Mouse (Mus musculus): ENCODE data around the gene Nfib. TPM values are rescaled to one million over a fixed set of nuclear protein-coding genes. Genes with fewer than 3 reads are reported as not detected.

Gene Nfib
- total RNA-seq, 2 experiments from 2014 or later = 136 to 138 TPM

DNA sequence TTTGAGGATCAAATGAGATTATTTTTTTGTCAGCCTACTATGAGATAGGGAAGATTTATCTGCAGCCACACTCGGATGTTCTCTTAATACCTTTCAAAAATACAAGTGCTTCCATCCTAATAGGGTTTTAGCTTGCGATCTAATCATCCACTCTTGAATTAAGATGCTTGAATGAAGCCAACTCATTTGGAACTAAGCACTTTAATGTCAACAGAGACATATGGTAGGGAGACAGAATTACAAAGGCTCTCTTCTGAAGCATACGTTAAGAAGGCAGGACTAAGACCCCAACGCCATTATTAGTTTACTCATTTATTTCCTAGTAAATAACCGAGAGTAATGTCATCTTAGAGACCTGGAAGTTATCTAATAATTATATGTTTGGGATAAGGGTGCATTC lies 68.9 kb downstream of the Nfib start:
- intact Hi-C loops (cut with DNase I) = no loop called here
- DNase-seq = no peak

- intact Hi-C loops (cut with DNase I) = no loop called here
- no peak for DNase-seq
Observed at GRCm38 (mm10) chr4:82635881-82636280, 69.7 kb downstream of the Nfib start.

- intact Hi-C loops (cut with DNase I) = no loop called here
- no peak for DNase-seq
Observed at GRCm38 (mm10) chr4:82635118-82635517, 70.4 kb downstream of the Nfib start.

DNA sequence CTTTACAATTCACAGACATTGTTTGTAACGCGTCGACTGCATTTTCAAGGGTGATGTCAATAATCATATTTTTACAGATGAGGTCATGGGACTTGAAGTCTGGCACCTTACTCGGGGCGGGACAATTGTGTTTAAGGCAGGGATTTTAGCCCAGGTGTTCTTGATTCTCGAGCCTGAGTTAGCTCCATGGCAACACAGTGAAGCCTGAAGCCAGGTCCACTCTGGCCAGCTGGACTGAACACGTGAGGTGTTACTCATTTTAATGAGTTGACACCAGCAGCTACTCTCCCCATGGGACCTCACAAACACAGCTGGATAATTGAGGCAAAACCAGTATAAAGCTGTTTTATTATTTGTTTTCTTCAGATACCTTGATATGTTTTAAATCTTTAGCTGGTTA lies 71.2 kb downstream of the Nfib start:
- no peak for DNase-seq
- intact Hi-C loops (cut with DNase I) = no loop called here

DNA sequence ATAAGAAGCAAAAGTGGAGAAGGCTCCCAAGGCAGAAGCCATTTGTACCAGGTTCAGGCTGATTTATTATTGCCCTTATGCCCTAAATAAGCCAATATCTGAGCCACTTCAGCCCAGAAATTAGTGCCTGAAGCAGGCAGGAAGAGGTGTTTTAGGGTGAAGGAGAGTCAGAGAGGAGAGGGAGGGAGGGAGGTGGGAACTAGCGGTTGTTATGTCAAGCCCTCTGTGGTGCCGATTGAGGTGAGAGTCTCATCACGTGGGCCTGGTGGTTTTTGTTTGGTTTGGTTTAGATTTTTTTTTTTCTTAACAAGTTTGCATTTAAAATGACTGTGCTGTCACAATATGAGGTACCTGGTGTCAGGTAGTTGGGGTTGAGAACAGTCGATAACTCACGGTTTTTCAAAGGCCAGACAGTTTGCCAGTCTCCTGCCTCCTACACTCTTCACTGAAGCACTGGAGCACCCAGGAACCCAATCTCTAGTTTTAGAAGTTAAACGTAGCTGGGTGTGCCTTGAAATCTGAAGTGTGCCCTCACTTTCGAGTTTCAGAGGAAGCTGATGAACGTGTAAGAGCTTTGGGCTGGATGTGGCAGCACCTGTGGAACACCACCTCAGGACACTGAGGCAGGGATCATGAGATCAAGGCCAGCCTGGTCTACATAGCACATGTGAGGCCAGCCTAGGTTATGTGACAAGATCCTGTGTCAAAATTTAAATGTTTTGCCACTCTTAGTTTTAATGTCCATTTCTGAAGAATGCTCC lies 81.1 kb downstream of the Nfib start:
- DNase-seq = no peak
- intact Hi-C loops (cut with DNase I) = no loop called here

DNA sequence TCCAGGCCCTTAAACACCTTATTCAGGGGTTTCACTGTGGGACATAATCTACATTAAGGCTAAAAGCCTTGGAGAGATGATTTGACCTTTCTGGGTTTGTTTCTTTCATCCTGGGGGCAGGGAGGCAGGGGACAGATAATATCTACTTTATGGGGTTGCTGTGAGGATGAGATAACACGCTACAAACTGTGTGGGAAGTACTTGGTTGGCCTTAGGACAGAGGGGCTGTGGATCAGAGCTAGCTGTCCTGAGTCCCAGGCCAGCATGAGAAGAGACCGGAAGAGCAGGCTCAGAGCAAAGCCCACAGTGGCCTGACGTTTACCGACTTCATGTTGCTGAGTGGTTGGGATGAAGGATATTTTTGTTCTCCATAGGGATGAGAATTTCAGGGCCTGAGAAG lies 81.7 kb downstream of the Nfib start:
- no peak for DNase-seq
- intact Hi-C loops (cut with DNase I) = no loop called here

DNA sequence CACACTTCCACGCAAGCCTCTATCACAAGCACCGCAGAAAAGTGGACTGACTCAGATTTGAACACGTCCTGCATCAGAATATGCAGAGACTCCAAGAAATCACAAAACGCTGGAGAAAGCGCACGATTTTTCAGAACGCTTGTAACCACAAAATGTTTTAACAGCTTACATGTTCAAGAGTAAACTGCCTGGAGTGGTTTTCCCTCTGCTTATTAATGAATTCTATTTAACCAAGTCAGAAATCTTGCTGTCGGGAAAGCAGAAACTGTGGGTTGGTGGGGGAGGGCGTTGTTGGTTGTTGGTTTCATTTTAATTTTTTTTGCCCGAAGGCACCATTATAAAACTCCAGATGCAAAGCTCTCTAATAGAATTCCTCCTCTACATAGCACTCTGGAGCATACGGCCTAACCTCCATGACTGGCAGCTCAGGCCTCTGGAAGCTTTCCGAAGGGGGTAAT lies 82.4 kb downstream of the Nfib start:
- no peak for DNase-seq
- intact Hi-C loops (cut with DNase I) = no loop called here

DNA sequence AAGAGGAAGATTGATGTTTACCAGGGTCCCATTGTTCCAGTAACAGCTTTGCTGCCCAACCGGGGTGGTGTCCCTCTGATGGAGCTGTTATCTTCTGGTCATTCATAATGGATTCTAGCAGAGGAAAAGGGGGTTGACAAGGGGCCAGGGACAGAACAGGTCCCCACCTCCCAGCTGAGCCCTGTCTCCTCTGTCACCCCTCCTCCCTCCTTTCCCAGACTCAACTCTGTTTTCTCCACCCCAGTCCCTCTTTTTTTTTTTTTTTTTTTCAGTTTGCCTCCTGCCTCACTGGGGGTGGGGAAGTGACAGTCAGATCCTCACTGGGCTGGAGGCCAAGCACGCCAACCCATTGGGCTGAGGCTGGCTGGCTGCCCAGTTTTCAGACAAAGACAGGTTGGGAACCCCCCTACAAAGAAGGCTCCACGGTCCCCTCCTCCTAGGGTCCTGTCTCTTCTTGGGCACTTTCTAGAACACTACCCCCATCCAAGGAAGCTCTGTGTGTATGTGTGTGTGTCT lies 83.2 kb downstream of the Nfib start:
- peak; percentile 59 to 61 for DNase-seq
- intact Hi-C loops (cut with DNase I) = no loop called here

DNA sequence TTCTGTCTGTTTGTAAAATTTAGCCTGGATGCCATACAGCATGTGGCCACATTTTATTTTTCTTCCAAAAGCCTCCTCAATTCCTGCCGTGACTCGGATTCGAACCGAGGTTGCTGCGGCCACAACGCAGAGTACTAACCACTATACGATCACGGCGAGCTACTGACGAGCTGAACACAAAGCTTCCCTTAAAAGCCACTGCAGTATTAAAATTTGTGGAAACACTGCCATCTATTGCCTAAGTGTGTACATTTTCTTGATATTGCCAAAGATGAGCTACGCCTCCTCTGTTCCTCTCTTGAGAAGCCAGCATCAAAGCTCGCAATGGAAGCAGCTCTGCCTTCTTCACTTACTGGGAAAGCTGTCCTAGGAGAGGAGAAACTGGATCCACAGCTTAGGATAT lies 86.0 kb downstream of the Nfib start:
- intact Hi-C loops (cut with DNase I) = loop anchor here (5.0 to 10.0 kb wide), 2 partner anchors 1445 to 1752 kb away; no protein-coding TSS in a partner anchor
- no peak for DNase-seq

DNA sequence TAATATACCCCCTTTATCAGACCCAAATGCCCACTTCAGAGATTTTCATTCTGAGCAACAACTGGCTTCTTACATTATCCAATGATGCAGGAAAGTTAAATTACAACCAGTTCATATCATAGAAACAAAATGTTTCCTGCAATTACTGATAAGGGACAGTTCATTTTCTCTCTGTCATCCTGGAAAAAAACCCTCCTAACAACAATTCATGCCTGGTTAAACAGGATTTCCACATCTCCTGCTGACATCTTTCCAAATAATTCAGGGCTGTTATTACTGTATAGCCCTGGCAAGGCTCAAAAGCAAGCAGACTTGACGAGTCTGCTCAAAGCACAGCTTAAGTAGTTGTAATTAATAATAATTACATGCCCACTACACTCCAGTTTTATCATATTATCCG lies 86.5 kb downstream of the Nfib start:
- DNase-seq = no peak
- intact Hi-C loops (cut with DNase I) = loop anchor here (5.0 to 10.0 kb wide), 2 partner anchors 1444 to 1752 kb away; no protein-coding TSS in a partner anchor

- intact Hi-C loops (cut with DNase I) = loop anchor here (5.0 to 10.0 kb wide), 2 partner anchors 1442 to 1750 kb away; no protein-coding TSS in a partner anchor
- DNase-seq = no peak
Observed at GRCm38 (mm10) chr4:82617257-82617656, 88.3 kb downstream of the Nfib start.

DNA sequence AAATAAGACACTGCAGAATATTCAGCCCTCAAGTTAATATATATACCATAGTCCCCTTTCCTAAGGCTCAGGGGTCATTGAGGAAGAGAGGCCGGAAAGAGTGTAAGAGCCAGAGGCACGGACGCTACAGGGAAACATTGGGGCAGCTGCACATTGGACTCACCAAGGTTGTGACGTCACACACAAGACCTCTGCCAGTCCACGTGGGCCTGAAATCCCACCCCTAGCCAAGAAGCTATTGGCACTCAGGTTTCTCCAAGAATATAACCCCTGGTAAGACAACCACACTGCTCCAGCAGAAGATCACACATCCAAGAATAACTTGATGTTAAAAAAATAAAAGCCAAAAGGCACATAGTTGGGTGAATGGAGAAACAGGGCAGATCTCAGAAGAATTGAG lies 89.8 kb downstream of the Nfib start:
- no peak for DNase-seq
- intact Hi-C loops (cut with DNase I) = loop anchor here (5.0 to 10.0 kb wide), 2 partner anchors 1441 to 1748 kb away; no protein-coding TSS in a partner anchor

DNA sequence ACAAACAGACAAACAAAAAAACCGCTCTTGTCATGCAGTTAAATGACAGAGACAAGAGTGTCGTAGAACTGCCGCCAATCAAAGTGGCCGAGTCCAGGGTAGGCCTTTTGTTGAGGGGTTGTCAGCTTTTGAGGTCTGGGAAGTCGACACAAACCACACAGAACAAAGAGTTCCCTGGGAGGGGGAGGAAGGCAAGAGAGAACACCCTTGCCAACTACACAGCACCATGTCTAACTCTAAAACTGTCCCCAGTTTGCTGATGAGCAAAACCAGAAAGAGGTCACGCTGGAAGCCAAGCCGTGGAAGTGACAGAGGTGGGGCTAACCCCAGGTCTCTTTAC lies 91.1 kb downstream of the Nfib start:
- intact Hi-C loops (cut with DNase I) = loop anchor here (5.0 to 10.0 kb wide), 3 partner anchors 1052 to 1440 kb away; no protein-coding TSS in a partner anchor

GRCm38 (mm10) chr4:82613606-82614465 lies 91.7 kb downstream of the Nfib start:
- DNase-seq = peak in 1 of 2 experiments; percentile 48
- intact Hi-C loops (cut with DNase I) = loop anchor here (5.0 to 10.0 kb wide), 3 partner anchors 1052 to 1439 kb away; no protein-coding TSS in a partner anchor

More for the DNA sequence above, 91.1 kb downstream of the Nfib start:
- DNase-seq = no peak

- intact Hi-C loops (cut with DNase I) = loop anchor here (5.0 to 10.0 kb wide), 3 partner anchors 1047 to 1435 kb away; no protein-coding TSS in a partner anchor
Observed at GRCm38 (mm10) chr4:82609676-82610075, 95.9 kb downstream of the Nfib start.

GRCm38 (mm10) chr4:82608768-82609610 lies 96.6 kb downstream of the Nfib start:
- DNase-seq = no peak
- intact Hi-C loops (cut with DNase I) = no loop called here

More at GRCm38 (mm10) chr4:82609676-82610075, 95.9 kb downstream of the Nfib start:
- no peak for DNase-seq

GRCm38 (mm10) chr4:82607266-82607665 lies 98.3 kb downstream of the Nfib start:
- no peak for DNase-seq
- intact Hi-C loops (cut with DNase I) = no loop called here

DNA sequence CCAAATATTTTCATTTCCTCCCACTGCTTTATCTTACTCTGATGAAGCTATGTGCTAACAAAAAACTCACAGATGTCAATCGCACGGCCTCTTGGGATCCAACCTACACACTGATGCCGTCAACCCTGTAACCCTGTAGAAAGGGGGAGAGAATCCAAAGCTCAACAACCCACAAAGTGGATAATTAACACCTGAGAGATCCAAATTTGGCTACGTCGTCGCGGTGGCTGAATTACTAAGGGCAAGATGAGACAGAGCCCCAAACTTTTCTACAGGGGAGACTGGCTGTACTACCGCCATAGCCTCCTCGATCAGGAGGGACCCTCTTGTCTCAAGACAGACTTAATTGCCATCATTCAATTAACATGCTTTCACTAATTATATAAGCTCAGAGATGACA lies 99.2 kb downstream of the Nfib start:
- intact Hi-C loops (cut with DNase I) = no loop called here
- no peak for DNase-seq

GRCm38 (mm10) chr4:82605034-82605784 lies 100.3 kb downstream of the Nfib start:
- intact Hi-C loops (cut with DNase I) = no loop called here
- no peak for DNase-seq

All from heart, postnatal 14 days (tissue).